Mouse (Mus musculus) heart, adult 2 months (tissue): ENCODE data around the gene Agpat4. TPM values are rescaled to one million over a fixed set of nuclear protein-coding genes. Genes with fewer than 3 reads are reported as not detected.

Experiments used
- DNase-seq, 2 experiments: peaks; one replicate each; pipeline ENCODE4 v3.0.0; 2021
- H3K27ac ChIP-seq: fragments of 200-600 bp; 2 replicates; pipeline ENCODE4 v1.8.1; 2022
- H3K27me3 ChIP-seq: fragments of 200-500 bp; 2 replicates; pipeline ENCODE4 v1.6.1; 2012; ENCODE audit warnings: mild to moderate bottlenecking, low read length, inconsistent platforms, mixed read lengths; ENCODE audit not compliant: control insufficient read depth, insufficient read depth
- H3K36me3 ChIP-seq: fragments of 200-500 bp; 2 replicates; pipeline ENCODE4 v1.6.1; 2012; ENCODE audit warnings: low read length, inconsistent platforms; ENCODE audit not compliant: control insufficient read depth, insufficient read depth
- H3K4me1 ChIP-seq: fragments of 200-500 bp; 2 replicates; pipeline ENCODE4 v1.6.1; 2011; ENCODE audit warnings: low read length; ENCODE audit not compliant: control insufficient read depth, insufficient read depth
- H3K4me3 ChIP-seq: fragments of 200-600 bp; 2 replicates; pipeline ENCODE4 v1.8.1; 2022
- H3K79me2 ChIP-seq: fragments of 200-500 bp; replicated peaks from 2 replicates; pipeline ENCODE4 v1.6.1; 2012; ENCODE audit warnings: mild to moderate bottlenecking, inconsistent platforms, low read length, moderate library complexity, mixed read lengths; ENCODE audit not compliant: control insufficient read depth, insufficient read depth
- H3K9ac ChIP-seq: fragments of 200-500 bp; 2 replicates; pipeline ENCODE4 v1.6.1; 2012; ENCODE audit warnings: low read depth, mild to moderate bottlenecking, control low read depth, inconsistent platforms, low read length, mixed read lengths
- CTCF ChIP-seq: fragments of 200-600 bp; IDR thresholded peaks from 2 replicates; pipeline ENCODE4 v1.8.1; 2022; ENCODE audit warnings: antibody characterized with exemption, mild to moderate bottlenecking, moderate library complexity
- EP300 ChIP-seq: fragments of 200-500 bp; IDR thresholded peaks from 2 replicates; pipeline ENCODE4 v1.6.1; 2011; ENCODE audit warnings: low read depth, low read length, control low read depth; ENCODE audit not compliant: insufficient read depth
- POLR2A ChIP-seq: fragments of 200-500 bp; IDR thresholded peaks from 2 replicates; pipeline ENCODE4 v1.6.1; 2011; ENCODE audit warnings: mild to moderate bottlenecking, low read depth, low read length, control low read depth; ENCODE audit not compliant: insufficient read depth
- WGBS: fragments of 180-500 bp; shearing (Covaris S2); methylation state at CpG from one replicate; pipeline ENCODE4 v1.1.7; 2018; 5-methylcytosine and 5-hydroxymethylcytosine counted together
- intact Hi-C: fragments of 180-260 bp; cut with DNase I; formaldehyde crosslinking; loops from one replicate; pipeline ENCODE4 v1.15.1; 2025
- polyA plus RNA-seq: library from polyadenylated mRNA; depleted of rRNA; stranded (reverse); fragments of >200 nt; gene quantifications from 2 replicates; pipeline ENCODE4 v1.2.3, GENCODE M21; 2012
- total RNA-seq, 2 experiments: library from RNA; stranded (reverse); gene quantifications; 2 replicates each; pipeline ENCODE4 v1.2.3; 2021

Gene Agpat4
- total and polyA plus RNA-seq, 3 experiments = 4.4 to 5.3 (median 4.8) TPM

DNA sequence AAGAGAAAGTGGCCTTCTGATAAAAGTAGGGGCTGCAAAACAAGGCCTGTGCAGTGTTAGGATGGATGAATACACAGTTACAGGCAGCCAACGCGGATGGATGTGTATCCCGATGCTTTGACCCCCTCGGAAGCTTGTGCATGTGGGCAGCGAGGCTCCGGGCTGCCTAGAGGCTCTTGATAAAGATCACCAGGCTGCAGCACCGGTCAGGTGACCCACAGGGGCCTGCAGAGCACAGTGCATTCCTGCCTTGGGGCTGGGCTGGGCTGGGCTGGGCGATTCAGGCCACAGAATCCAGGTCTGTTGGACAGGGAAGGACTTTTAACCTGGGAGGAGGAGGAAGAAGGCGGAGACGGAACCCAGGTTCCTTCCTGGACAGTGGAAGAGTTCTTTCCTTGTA, 77.1 kb downstream of the Agpat4 start:
- intact Hi-C loops = no loop called here
- H3K4me1 ChIP-seq = peaks cover 5% of the 10 kb centered on the region
- TF ChIP-seq POLR2A = no peak
- no peak for TF ChIP-seq CTCF
- TF ChIP-seq EP300 = no peak
- DNase-seq = no peak
- no peaks in the 10 kb centered on the region for H3K27me3 ChIP-seq
- H3K79me2 ChIP-seq = no peaks in the 10 kb centered on the region
- WGBS = 46% methylated on average over 10 of the region's 10 CpGs
- H3K9ac ChIP-seq = no peak overlapping the region
- no peaks in the 10 kb centered on the region for H3K36me3 ChIP-seq
- no peak overlapping the region for H3K4me3 ChIP-seq
- no peak overlapping the region for H3K27ac ChIP-seq

DNA sequence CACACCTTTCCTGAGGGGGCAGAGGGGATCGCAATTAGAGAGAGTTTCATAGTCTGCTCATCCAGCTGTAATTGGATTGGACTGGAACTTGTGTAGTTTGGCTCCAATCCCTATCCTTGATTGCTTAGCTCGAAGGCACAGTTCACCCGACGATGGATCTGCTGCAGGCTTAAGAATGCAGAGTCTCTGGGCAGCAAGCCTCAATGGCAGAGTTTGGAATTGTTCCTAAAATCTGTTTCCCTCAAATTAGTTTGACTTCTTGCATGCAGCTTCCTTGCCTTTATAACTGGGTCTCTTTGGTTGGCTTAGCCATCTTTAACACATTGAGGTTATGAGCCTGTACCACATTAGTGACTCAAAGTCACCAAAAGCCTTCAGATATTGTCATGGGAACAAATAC, 81.4 kb downstream of the Agpat4 start:
- Histone ChIP-seq H3K27me3 (no peaks in the 10 kb centered on the region), H3K79me2 (no peaks in the 10 kb centered on the region), H3K27ac (no peak overlapping the region), H3K4me1 (peaks cover 2% of the 10 kb centered on the region), H3K9ac (no peak overlapping the region), H3K36me3 (no peaks in the 10 kb centered on the region), H3K4me3 (no peak overlapping the region)
- intact Hi-C loops = no loop called here
- WGBS = 65% methylated on average over 4 of the region's 4 CpGs
- TF ChIP-seq EP300 (no peak), POLR2A (no peak), CTCF (no peak)
- DNase-seq = no peak

DNA sequence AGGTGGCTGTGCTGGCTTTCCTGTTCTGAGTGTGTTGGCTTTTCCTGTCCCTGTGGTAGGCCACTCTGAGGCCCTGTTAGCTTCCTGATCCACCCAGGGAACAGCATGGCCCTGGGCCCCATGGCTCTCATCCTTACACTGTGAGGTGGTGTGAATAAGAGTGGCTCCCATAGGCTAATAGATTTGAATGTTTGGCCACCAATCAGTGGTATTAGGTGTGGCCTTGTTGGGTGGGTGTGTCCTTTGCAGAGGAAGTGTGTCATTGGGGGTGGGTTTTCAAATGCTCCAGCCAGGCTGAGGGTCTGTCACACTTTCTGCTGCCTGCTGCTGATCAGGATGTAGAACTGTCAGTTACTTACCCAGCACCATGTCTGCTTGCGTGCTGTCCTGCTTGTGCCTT, 82.6 kb downstream of the Agpat4 start:
- Histone ChIP-seq H3K9ac (no peak overlapping the region), H3K27ac (no peak overlapping the region), H3K27me3 (no peaks in the 10 kb centered on the region), H3K4me1 (no peaks in the 10 kb centered on the region; the same call in 1 of the 2 replicates), H3K4me3 (no peak overlapping the region), H3K36me3 (no peaks in the 10 kb centered on the region), H3K79me2 (no peaks in the 10 kb centered on the region)
- no peak for DNase-seq
- 93% methylated on average over 1 of the region's 1 CpGs for WGBS
- intact Hi-C loops = no loop called here
- no peak for TF ChIP-seq CTCF
- no peak for TF ChIP-seq POLR2A
- no peak for TF ChIP-seq EP300

DNA sequence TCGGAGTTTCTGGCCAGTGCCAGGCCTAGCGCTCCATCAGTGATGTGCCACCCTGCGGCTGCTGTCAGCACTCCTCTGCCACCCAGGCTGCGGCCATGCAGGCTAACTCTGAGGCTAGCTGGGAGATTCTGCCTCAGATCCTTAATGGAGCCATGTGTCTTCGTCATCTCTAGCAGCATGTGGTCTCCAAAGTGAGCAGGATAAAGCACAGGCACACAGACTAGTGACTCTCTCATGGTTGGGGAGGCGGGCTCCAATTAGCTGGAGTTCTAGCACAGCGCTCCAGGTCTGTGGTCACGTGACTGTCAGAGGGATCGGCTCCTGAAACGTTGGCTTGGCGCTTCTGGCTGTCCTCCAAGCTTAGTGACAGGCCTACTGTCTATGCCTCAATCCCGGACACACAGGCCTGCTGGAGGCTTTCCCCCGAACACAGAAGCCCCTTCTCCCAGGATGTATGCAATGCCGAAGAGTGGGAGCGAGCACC, 85.0 kb downstream of the Agpat4 start:
- no peak overlapping the region for H3K9ac ChIP-seq
- peak in 1 of 2 experiments; percentile 34 for DNase-seq
- no peaks in the 10 kb centered on the region for H3K27me3 ChIP-seq
- H3K4me3 ChIP-seq = no peak overlapping the region
- no peak for TF ChIP-seq POLR2A
- TF ChIP-seq CTCF = 0 out of 2 replicates have a peak, but pooled peaks have one; percentile 12
- intact Hi-C loops = no loop called here
- H3K36me3 ChIP-seq = no peaks in the 10 kb centered on the region
- H3K79me2 ChIP-seq = no peaks in the 10 kb centered on the region
- WGBS = 63% methylated on average over 15 of the region's 15 CpGs
- H3K4me1 ChIP-seq = no peaks in the 10 kb centered on the region; the same call in 1 of the 2 replicates
- H3K27ac ChIP-seq = no peak overlapping the region

DNA sequence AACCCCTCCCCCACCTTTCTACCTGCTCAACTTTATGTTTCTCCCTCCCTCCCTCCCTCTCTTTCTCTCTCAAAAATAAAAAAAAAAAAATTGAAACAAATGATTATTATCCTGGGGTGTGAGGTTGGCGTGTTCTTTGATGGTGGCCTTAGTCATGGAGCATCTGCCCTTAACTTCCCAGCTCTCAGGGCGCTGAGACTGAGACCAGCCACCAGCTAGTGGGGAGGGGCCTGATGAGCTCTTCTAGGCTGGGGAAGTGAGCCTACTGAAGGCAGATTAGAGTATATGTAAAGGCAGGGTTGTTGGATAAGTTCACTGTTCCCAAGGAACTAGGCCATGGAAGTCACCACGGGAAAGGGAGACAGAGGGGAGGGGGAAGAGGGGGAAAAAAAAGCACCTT, 85.7 kb downstream of the Agpat4 start:
- Histone ChIP-seq H3K79me2 (no peaks in the 10 kb centered on the region), H3K4me1 (no peaks in the 10 kb centered on the region; the same call in 1 of the 2 replicates), H3K27me3 (no peaks in the 10 kb centered on the region), H3K4me3 (no peak overlapping the region), H3K36me3 (no peaks in the 10 kb centered on the region), H3K9ac (no peak overlapping the region), H3K27ac (no peak overlapping the region)
- TF ChIP-seq EP300 (no peak), POLR2A (no peak), CTCF (no peak)
- WGBS = 79% methylated on average over 3 of the region's 3 CpGs
- DNase-seq = no peak
- intact Hi-C loops = no loop called here

DNA sequence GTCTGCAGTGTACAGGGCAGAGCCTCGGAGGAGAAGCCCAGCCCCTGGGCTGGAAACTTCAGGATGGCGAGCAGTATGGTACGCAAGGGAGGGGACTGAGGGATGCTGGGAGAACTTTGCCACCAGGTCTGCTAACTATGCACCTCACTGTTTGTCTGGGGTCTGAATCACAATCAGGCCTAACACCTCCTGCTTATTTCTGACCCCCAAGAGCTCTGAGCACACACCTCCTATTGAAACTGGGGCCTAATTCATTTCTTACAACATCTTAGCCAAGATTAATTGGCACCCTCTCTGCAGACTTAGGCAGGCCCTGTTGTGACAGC, 86.1 kb downstream of the Agpat4 start:
- WGBS = 86% methylated on average over 3 of the region's 3 CpGs
- DNase-seq = no peak
- intact Hi-C loops = no loop called here
- no peak overlapping the region for H3K4me3 ChIP-seq
- H3K27ac ChIP-seq = no peak overlapping the region
- no peak for TF ChIP-seq POLR2A
- no peak for TF ChIP-seq EP300
- TF ChIP-seq CTCF = no peak
- no peaks in the 10 kb centered on the region for H3K27me3 ChIP-seq
- no peaks in the 10 kb centered on the region for H3K36me3 ChIP-seq
- no peaks in the 10 kb centered on the region for H3K79me2 ChIP-seq
- H3K4me1 ChIP-seq = no peaks in the 10 kb centered on the region; the same call in 1 of the 2 replicates
- H3K9ac ChIP-seq = no peak overlapping the region
